Mouse (Mus musculus) liver, embryonic 12.5 days (tissue): Measurements from ENCODE around the gene Skor1. TPM values are rescaled to one million over a fixed set of nuclear protein-coding genes. Genes with fewer than 3 reads are reported as not detected.

Source experiments
- ATAC-seq: fragments of 200-750 bp; cut with Nextera tagmentation; 2 replicates; pipeline ENCODE4 v1.8.0; 2017; ENCODE audit warnings: moderate number of reproducible peaks, mild to moderate bottlenecking, moderate library complexity
- H3K27ac ChIP-seq: fragments of 300-500 bp; sonication (generic); 2 replicates; pipeline ENCODE4 v1.5.1; 2016; ENCODE audit warnings: mild to moderate bottlenecking
- H3K27me3 ChIP-seq: fragments of 300-500 bp; sonication (generic); replicated peaks from 2 replicates; pipeline ENCODE4 v1.6.1; 2016; ENCODE audit warnings: mild to moderate bottlenecking, moderate library complexity
- H3K36me3 ChIP-seq: fragments of 300-500 bp; sonication (generic); 2 replicates; pipeline ENCODE4 v1.6.1; 2016; ENCODE audit warnings: mild to moderate bottlenecking, moderate library complexity
- H3K4me1 ChIP-seq: fragments of 300-500 bp; sonication (generic); 2 replicates; pipeline ENCODE4 v1.6.1; 2016
- H3K4me2 ChIP-seq: fragments of 300-500 bp; sonication (generic); 2 replicates; pipeline ENCODE4 v1.6.1; 2016; ENCODE audit warnings: mild to moderate bottlenecking, moderate library complexity
- H3K4me3 ChIP-seq: fragments of 300-500 bp; sonication (generic); 2 replicates; pipeline ENCODE4 v1.5.1; 2016; ENCODE audit warnings: mild to moderate bottlenecking, moderate library complexity
- H3K9ac ChIP-seq: fragments of 300-500 bp; sonication (generic); 2 replicates; pipeline ENCODE4 v1.6.1; 2016; ENCODE audit warnings: mild to moderate bottlenecking, moderate library complexity
- H3K9me3 ChIP-seq: fragments of 300-500 bp; sonication (generic); replicated peaks from 2 replicates; pipeline ENCODE4 v1.6.1; 2016; ENCODE audit warnings: mild to moderate bottlenecking, moderate library complexity
- WGBS: fragments of 180-500 bp; shearing (Covaris S2); methylation state at CpG from one replicate; pipeline ENCODE4 v1.1.7; 2016; ENCODE audit not compliant: insufficient replicate concordance; 5-methylcytosine and 5-hydroxymethylcytosine counted together
- polyA plus RNA-seq: library from polyadenylated mRNA; unstranded; fragments of >200 nt; fragmentation: Nextera tagmentation; extraction: Ambion mirVana; gene quantifications from 2 replicates; pipeline ENCODE4 v1.2.1, GENCODE M21; 2016

The Skor1 gene
- polyA plus RNA-seq = not detected in 2 replicates

GRCm38 (mm10) chr9:63148410-63149371 lies at the start of gene Skor1:
TSS of gene Skor1 (minus strand) at chr9:63148961.
- no peak within 1 kb of the TSS for H3K9ac ChIP-seq
- peaks cover 36% of the 10 kb centered on the region for H3K4me1 ChIP-seq
- no peak for ATAC-seq
- H3K36me3 ChIP-seq = no peaks in the 10 kb centered on the region
- 1% methylated on average over 100 of the region's 108 CpGs for WGBS
- H3K4me3 ChIP-seq = peak within 1 kb of the TSS; percentile 46
- H3K27ac ChIP-seq = no peak within 1 kb of the TSS
- no peaks in the 10 kb centered on the region for H3K9me3 ChIP-seq
- H3K27me3 ChIP-seq = peaks cover 100% of the 10 kb centered on the region
- peak within 1 kb of the TSS; percentile 64 for H3K4me2 ChIP-seq

GRCm38 (mm10) chr9:63197252-63197651 lies 48.5 kb upstream of the Skor1 start:
- Histone ChIP-seq H3K9me3 (no peaks in the 10 kb centered on the region), H3K4me1 (no peaks in the 10 kb centered on the region), H3K4me2 (0 out of 2 replicates have a peak overlapping the region, but pooled peaks have one; percentile 25), H3K4me3 (no peak overlapping the region), H3K36me3 (no peaks in the 10 kb centered on the region), H3K27ac (no peak overlapping the region), H3K27me3 (no peaks in the 10 kb centered on the region), H3K9ac (no peak overlapping the region)
- no peak for ATAC-seq
- WGBS = 40% methylated on average over 8 of the region's 8 CpGs

GRCm38 (mm10) chr9:63196114-63196682 lies 47.4 kb upstream of the Skor1 start:
- H3K4me2 ChIP-seq = no peak overlapping the region
- H3K4me1 ChIP-seq = no peaks in the 10 kb centered on the region
- H3K9me3 ChIP-seq = no peaks in the 10 kb centered on the region
- no peak for ATAC-seq
- no peaks in the 10 kb centered on the region for H3K27me3 ChIP-seq
- WGBS = 77% methylated on average over 8 of the region's 8 CpGs
- H3K36me3 ChIP-seq = 0 out of 2 replicates have a peak, but pooled peaks cover 3% of the 10 kb centered on the region
- H3K27ac ChIP-seq = no peak overlapping the region
- no peak overlapping the region for H3K9ac ChIP-seq
- H3K4me3 ChIP-seq = no peak overlapping the region

GRCm38 (mm10) chr9:63195523-63195922 lies 46.8 kb upstream of the Skor1 start:
- H3K4me2 ChIP-seq = no peak overlapping the region
- H3K4me1 ChIP-seq = no peaks in the 10 kb centered on the region
- no peaks in the 10 kb centered on the region for H3K9me3 ChIP-seq
- no peak for ATAC-seq
- no peaks in the 10 kb centered on the region for H3K27me3 ChIP-seq
- no peak overlapping the region for H3K4me3 ChIP-seq
- 0 out of 2 replicates have a peak, but pooled peaks cover 3% of the 10 kb centered on the region for H3K36me3 ChIP-seq
- no peak overlapping the region for H3K27ac ChIP-seq
- 72% methylated on average over 4 of the region's 4 CpGs for WGBS
- H3K9ac ChIP-seq = no peak overlapping the region

GRCm38 (mm10) chr9:63194791-63195190 lies 46.0 kb upstream of the Skor1 start:
- H3K9me3 ChIP-seq = no peaks in the 10 kb centered on the region
- H3K27me3 ChIP-seq = no peaks in the 10 kb centered on the region
- H3K4me3 ChIP-seq = no peak overlapping the region
- 0 out of 2 replicates have a peak, but pooled peaks cover 3% of the 10 kb centered on the region for H3K36me3 ChIP-seq
- ATAC-seq = no peak
- no peaks in the 10 kb centered on the region for H3K4me1 ChIP-seq
- H3K27ac ChIP-seq = no peak overlapping the region
- H3K9ac ChIP-seq = no peak overlapping the region
- no peak overlapping the region for H3K4me2 ChIP-seq
- 81% methylated on average over 9 of the region's 9 CpGs for WGBS

GRCm38 (mm10) chr9:63192809-63193208 lies 44.0 kb upstream of the Skor1 start:
- Histone ChIP-seq H3K36me3 (0 out of 2 replicates have a peak, but pooled peaks cover 3% of the 10 kb centered on the region), H3K4me3 (no peak overlapping the region), H3K4me2 (no peak overlapping the region), H3K9me3 (no peaks in the 10 kb centered on the region), H3K27me3 (no peaks in the 10 kb centered on the region), H3K9ac (no peak overlapping the region), H3K27ac (no peak overlapping the region), H3K4me1 (peaks cover 5% of the 10 kb centered on the region; the same call in 1 of the 2 replicates)
- ATAC-seq = no peak
- 80% methylated on average over 4 of the region's 4 CpGs for WGBS

DNA sequence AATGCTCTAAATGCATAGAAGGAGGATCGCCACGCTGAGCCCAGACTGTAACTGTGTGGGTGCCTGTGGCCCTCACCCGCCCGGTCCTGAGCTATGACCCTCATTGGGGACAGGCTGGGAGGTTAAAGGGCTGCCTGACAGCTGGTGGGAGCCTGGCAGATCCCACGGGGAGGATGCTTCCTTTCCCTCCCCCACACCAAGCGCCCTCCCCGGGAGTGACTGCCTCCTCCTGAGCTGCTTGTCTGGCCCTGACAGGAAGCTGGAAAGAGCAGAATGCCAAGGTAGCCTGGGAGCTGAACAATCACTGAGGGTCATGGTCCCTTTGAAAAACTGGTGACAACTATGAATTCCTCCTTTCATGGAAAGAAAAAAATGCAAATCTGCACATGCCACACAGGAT lies 38.5 kb upstream of the Skor1 start:
- no peak overlapping the region for H3K9ac ChIP-seq
- no peaks in the 10 kb centered on the region for H3K27me3 ChIP-seq
- no peaks in the 10 kb centered on the region for H3K9me3 ChIP-seq
- 48% methylated on average over 7 of the region's 7 CpGs for WGBS
- H3K4me3 ChIP-seq = no peak overlapping the region
- H3K4me1 ChIP-seq = peaks cover 7% of the 10 kb centered on the region; the same call in 1 of the 2 replicates
- H3K4me2 ChIP-seq = no peak overlapping the region
- H3K27ac ChIP-seq = no peak overlapping the region
- H3K36me3 ChIP-seq = 0 out of 2 replicates have a peak, but pooled peaks cover 3% of the 10 kb centered on the region
- ATAC-seq = no peak

- no peak overlapping the region for H3K4me3 ChIP-seq
- no peak overlapping the region for H3K4me2 ChIP-seq
- H3K9ac ChIP-seq = no peak overlapping the region
- H3K27me3 ChIP-seq = no peaks in the 10 kb centered on the region
- H3K27ac ChIP-seq = no peak overlapping the region
- H3K36me3 ChIP-seq = no peaks in the 10 kb centered on the region
- no peak for ATAC-seq
- 72% methylated on average over 7 of the region's 7 CpGs for WGBS
- H3K4me1 ChIP-seq = peaks cover 7% of the 10 kb centered on the region; the same call in 1 of the 2 replicates
- H3K9me3 ChIP-seq = no peaks in the 10 kb centered on the region
Observed at GRCm38 (mm10) chr9:63185249-63185648, 36.5 kb upstream of the Skor1 start.

- 63% methylated on average over 7 of the region's 7 CpGs for WGBS
- Histone ChIP-seq H3K4me1 (peaks cover 7% of the 10 kb centered on the region; the same call in 1 of the 2 replicates), H3K27ac (no peak overlapping the region), H3K9ac (no peak overlapping the region), H3K36me3 (0 out of 2 replicates have a peak, but pooled peaks cover 2% of the 10 kb centered on the region), H3K4me3 (no peak overlapping the region), H3K27me3 (no peaks in the 10 kb centered on the region), H3K4me2 (no peak overlapping the region), H3K9me3 (no peaks in the 10 kb centered on the region)
- ATAC-seq = no peak
Observed at GRCm38 (mm10) chr9:63183864-63184263, 35.1 kb upstream of the Skor1 start.

- 76% methylated on average over 14 of the region's 14 CpGs for WGBS
- Histone ChIP-seq H3K4me2 (no peak overlapping the region), H3K27me3 (no peaks in the 10 kb centered on the region), H3K4me3 (no peak overlapping the region), H3K9me3 (no peaks in the 10 kb centered on the region), H3K4me1 (no peaks in the 10 kb centered on the region), H3K36me3 (0 out of 2 replicates have a peak, but pooled peaks cover 2% of the 10 kb centered on the region), H3K27ac (no peak overlapping the region), H3K9ac (no peak overlapping the region)
- ATAC-seq = no peak
Observed at GRCm38 (mm10) chr9:63182306-63182960, 33.7 kb upstream of the Skor1 start.

- Histone ChIP-seq H3K27ac (no peak overlapping the region), H3K4me2 (no peak overlapping the region), H3K4me3 (no peak overlapping the region), H3K36me3 (0 out of 2 replicates have a peak, but pooled peaks cover 2% of the 10 kb centered on the region), H3K27me3 (no peaks in the 10 kb centered on the region), H3K4me1 (no peaks in the 10 kb centered on the region), H3K9ac (no peak overlapping the region), H3K9me3 (no peaks in the 10 kb centered on the region)
- 67% methylated on average over 11 of the region's 11 CpGs for WGBS
- no peak for ATAC-seq
Observed at GRCm38 (mm10) chr9:63181337-63182178, 32.8 kb upstream of the Skor1 start.
